Mouse (Mus musculus): ENCODE data around the gene Cdkn2c.

DNA sequence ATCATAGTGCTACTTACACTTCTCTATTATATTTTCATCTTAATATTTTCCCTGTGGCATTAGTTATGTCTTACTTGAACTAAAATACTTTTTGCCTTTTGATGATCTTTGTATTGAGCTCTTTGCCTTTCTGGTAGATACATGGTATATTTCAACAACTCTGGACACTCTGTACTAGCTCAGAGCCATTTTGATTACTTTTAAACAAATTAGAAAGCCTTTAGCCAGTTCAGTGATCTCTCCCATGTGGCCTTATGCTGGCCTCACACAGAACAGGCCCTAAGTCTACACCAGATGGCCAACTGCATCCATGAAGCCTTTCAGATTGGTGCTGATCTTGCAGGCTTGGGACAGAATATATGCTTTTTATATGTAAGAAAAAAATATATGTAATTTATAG, 13.7 kb downstream of the Cdkn2c start:
- TF ChIP-seq EP300 (IDR thresholded peaks at IDR 0.05; ENCODE audit: low read depth): no peak
- TF ChIP-seq CTCF (IDR thresholded peaks at IDR 0.05; ENCODE audit: low read depth): no peak
